Mouse (Mus musculus) midbrain, embryonic 12.5 days (tissue): ENCODE results near the gene Uba52. TPM values are rescaled to one million over a fixed set of nuclear protein-coding genes. Genes with fewer than 3 reads are reported as not detected.

ENCODE experiments used
- ATAC-seq: fragments of 200-750 bp; cut with Nextera tagmentation; 2 replicates; pipeline ENCODE4 v1.8.0; 2017; ENCODE audit warnings: low read depth, moderate TSS enrichment, moderate library complexity; ENCODE audit not compliant: low FRiP score
- H3K27ac ChIP-seq: fragments of 300-500 bp; sonication (generic); replicated peaks from 2 replicates; pipeline ENCODE4 v1.5.1; 2016; ENCODE audit warnings: mild to moderate bottlenecking
- H3K27me3 ChIP-seq: fragments of 300-500 bp; sonication (generic); 2 replicates; pipeline ENCODE4 v1.6.1; 2016; ENCODE audit warnings: mild to moderate bottlenecking
- H3K36me3 ChIP-seq: fragments of 300-500 bp; sonication (generic); 2 replicates; pipeline ENCODE4 v1.6.1; 2016
- H3K4me1 ChIP-seq: fragments of 300-500 bp; sonication (generic); 2 replicates; pipeline ENCODE4 v1.6.1; 2016
- H3K4me2 ChIP-seq: fragments of 300-500 bp; sonication (generic); replicated peaks from 2 replicates; pipeline ENCODE4 v1.6.1; 2016; ENCODE audit warnings: mild to moderate bottlenecking, moderate library complexity
- H3K4me3 ChIP-seq: fragments of 300-500 bp; sonication (generic); 2 replicates; pipeline ENCODE4 v1.5.1; 2016; ENCODE audit warnings: mild to moderate bottlenecking
- H3K9ac ChIP-seq: fragments of 300-500 bp; sonication (generic); replicated peaks from 2 replicates; pipeline ENCODE4 v1.6.1; 2016; ENCODE audit warnings: mild to moderate bottlenecking, moderate library complexity
- H3K9me3 ChIP-seq: fragments of 300-500 bp; sonication (generic); 2 replicates; pipeline ENCODE4 v1.6.1; 2016; ENCODE audit warnings: mild to moderate bottlenecking
- WGBS: fragments of 180-500 bp; shearing (Covaris S2); methylation state at CpG from one replicate; pipeline ENCODE4 v1.1.7; 2016; 5-methylcytosine and 5-hydroxymethylcytosine counted together
- polyA plus RNA-seq: library from polyadenylated mRNA; unstranded; fragments of >200 nt; fragmentation: Nextera tagmentation; extraction: Ambion mirVana; gene quantifications from 2 replicates; pipeline ENCODE4 v1.2.1, GENCODE M21; 2016

Uba52 gene
- polyA plus RNA-seq, 1 experiment from 2014 or later = 748 TPM

DNA sequence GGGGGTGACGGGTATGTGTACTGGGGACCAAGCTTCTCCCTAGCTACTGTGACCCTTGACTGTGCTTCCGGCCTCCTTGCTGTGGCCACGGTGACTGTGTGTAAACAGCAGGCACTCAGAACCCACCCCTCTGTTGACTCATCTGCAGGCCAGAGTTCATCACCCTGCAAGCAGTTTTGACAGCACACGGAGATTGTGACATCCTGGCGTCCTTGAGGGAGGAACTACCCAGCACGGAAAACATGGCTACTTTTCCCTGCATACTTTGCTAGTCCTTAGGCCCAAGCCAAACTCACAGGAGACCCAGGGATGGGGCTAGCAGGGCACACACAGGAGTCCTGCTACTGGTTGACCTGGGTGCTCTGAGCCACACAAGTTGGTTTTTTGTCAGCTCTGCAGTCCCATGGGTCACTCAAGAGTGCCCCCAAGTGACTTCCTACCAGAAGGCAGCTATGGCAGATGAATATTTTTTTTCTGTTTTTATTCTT is 33.6 kb upstream of the Uba52 start:
- Histone ChIP-seq H3K27me3 (no peaks in the 10 kb centered on the region), H3K4me3 (no peak overlapping the region), H3K36me3 (no peaks in the 10 kb centered on the region), H3K4me1 (peaks cover 24% of the 10 kb centered on the region), H3K4me2 (no peak overlapping the region), H3K27ac (no peak overlapping the region), H3K9ac (0 out of 2 replicates have a peak overlapping the region, but pooled peaks have one; percentile 3), H3K9me3 (no peaks in the 10 kb centered on the region)
- 80% methylated on average over 6 of the region's 6 CpGs for WGBS
- no peak for ATAC-seq

DNA sequence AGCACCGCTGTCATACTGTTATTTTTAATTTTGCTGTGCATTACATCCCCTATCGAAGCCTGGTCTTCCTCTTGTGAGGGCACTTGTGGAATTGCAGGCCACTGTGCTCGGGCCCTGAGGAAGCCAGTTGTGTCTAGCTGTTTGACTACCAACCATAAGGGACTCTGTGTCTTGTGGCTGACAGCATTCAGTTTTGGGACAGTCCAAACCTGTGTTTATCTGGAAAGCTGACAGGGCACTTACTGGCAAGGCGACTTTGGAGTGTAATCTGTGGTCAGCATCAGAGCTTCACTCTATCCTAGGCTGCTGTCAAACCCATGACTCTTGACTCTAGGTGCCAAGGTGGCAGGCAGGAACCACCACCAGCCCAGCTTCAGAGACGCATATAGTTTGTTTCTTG is 30.5 kb upstream of the Uba52 start:
- Histone ChIP-seq H3K4me1 (peaks cover 32% of the 10 kb centered on the region), H3K9ac (peak overlapping the region; percentile 78; the same call in 1 of the 2 replicates), H3K9me3 (no peaks in the 10 kb centered on the region), H3K27ac (no peak overlapping the region), H3K36me3 (peaks cover 11% of the 10 kb centered on the region), H3K4me3 (peak overlapping the region; percentile 72; the same call in 1 of the 2 replicates), H3K27me3 (no peaks in the 10 kb centered on the region), H3K4me2 (peak overlapping the region; percentile 77)
- 89% methylated on average over 5 of the region's 5 CpGs for WGBS
- no peak for ATAC-seq

DNA sequence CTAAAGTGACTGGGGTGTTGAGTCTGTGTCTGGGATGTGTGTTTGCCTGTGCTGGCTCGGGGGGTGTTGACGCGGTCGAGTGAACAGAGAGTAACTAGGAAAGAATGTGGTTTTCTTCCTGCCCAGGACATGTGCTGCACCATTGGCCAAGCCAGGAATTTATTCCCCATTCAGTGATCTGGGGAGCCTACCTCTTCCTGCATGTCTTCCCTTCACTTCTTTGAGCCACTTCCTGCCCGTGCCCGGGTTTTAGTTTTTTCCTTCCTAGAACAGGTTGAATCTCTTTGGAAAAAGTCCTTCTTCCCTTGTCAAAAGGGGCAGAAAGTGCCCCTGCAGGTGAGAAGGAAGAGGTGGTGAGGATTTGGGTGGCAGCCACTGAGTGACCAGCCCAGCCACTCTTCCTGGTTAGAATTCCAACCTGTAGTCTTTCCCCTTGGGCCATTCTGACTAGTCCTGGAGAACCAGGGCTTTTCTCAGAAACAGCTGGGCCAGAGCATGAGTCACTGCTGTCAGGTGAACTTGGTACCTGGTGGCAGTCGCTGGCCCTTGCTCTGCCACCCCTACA is 30.0 kb upstream of the Uba52 start:
- Histone ChIP-seq H3K9ac (peak overlapping the region; percentile 78), H3K4me3 (peak overlapping the region; percentile 72), H3K36me3 (peaks cover 15% of the 10 kb centered on the region), H3K4me2 (peak overlapping the region; percentile 77), H3K4me1 (peaks cover 32% of the 10 kb centered on the region), H3K9me3 (no peaks in the 10 kb centered on the region), H3K27ac (no peak overlapping the region), H3K27me3 (no peaks in the 10 kb centered on the region)
- 65% methylated on average over 7 of the region's 7 CpGs for WGBS
- ATAC-seq = no peak

DNA sequence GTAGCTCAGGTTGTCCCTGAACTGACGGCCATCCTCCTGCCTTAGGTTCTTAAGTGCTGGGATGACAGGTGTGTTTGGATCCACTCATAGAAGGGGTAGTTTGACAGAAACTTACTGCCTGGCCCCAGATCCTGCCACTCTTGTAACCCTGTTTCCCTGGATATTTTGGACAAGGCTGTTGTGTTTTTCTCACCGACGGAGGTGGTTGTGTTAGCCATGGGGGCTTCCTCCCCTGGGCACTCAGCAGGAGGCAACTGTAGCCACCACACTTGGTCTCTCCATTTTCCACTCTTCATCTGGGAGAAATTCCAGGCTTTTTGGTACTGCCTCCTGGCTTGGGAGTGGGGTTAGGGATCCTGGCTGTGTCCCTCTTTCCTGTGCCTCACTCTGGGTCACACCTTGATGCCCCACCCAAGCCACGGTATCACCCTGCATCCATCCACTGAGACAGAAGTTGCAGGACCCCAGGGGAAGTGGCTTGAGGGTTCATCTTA is 29.5 kb upstream of the Uba52 start:
- H3K9me3 ChIP-seq = no peaks in the 10 kb centered on the region
- peaks cover 32% of the 10 kb centered on the region for H3K4me1 ChIP-seq
- WGBS = 11% methylated on average over 4 of the region's 4 CpGs
- H3K27ac ChIP-seq = peak overlapping the region; percentile 94
- peak overlapping the region; percentile 72 for H3K4me3 ChIP-seq
- H3K4me2 ChIP-seq = peak overlapping the region; percentile 77
- peak overlapping the region; percentile 78 for H3K9ac ChIP-seq
- no peak for ATAC-seq
- H3K36me3 ChIP-seq = peaks cover 20% of the 10 kb centered on the region
- no peaks in the 10 kb centered on the region for H3K27me3 ChIP-seq

DNA sequence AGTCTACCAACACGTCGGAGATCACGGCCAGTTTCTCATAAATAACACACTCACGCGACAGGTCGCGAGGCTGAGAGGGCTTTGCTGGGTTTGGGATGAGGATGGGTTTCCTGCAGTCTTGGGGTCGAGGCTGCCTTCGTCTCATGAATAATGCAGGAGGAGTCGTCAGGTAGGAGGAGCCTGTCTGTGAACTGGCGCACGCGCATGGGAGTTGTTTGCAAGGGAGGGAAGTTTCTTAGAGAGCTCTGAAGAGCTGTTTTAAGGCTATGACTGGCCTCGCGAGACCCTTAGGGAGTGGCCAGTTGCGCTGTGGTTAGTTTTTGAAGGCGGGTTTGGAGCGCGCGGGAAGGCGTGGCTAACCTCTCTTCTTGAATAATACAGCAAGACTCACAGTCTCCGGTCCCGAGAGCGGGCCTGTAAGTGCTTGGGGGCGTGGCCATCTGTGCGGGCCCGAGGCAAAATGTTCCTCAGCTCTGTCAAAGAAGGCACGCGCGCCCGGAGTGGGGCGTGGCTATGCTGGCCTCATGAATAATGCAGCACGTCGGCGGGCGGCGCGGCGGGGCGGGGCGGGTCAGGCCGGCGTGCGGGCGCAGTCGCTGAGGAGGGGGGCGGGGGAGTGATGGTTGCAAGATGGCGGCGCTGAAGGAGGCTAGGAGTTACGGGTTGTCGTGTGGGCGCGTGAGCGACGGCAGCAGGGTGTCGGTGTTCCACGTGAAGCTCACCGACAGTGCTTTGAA is 28.6 kb upstream of the Uba52 start, which contains the start of gene Ell:
Gene Ell (plus strand): TSS at position 381 of the 737 bp plus-strand sequence.
- ATAC-seq = peak; percentile 84
- H3K36me3 ChIP-seq = peaks cover 29% of the 10 kb centered on the region
- peak within 1 kb of the TSS; percentile 78 for H3K9ac ChIP-seq
- H3K4me3 ChIP-seq = peak within 1 kb of the TSS; percentile 72
- H3K27me3 ChIP-seq = no peaks in the 10 kb centered on the region
- peaks cover 32% of the 10 kb centered on the region for H3K4me1 ChIP-seq
- no peaks in the 10 kb centered on the region for H3K9me3 ChIP-seq
- peak within 1 kb of the TSS; percentile 94 for H3K27ac ChIP-seq
- peak within 1 kb of the TSS; percentile 77 for H3K4me2 ChIP-seq
- under 1% methylated on average over 56 of the region's 58 CpGs for WGBS

DNA sequence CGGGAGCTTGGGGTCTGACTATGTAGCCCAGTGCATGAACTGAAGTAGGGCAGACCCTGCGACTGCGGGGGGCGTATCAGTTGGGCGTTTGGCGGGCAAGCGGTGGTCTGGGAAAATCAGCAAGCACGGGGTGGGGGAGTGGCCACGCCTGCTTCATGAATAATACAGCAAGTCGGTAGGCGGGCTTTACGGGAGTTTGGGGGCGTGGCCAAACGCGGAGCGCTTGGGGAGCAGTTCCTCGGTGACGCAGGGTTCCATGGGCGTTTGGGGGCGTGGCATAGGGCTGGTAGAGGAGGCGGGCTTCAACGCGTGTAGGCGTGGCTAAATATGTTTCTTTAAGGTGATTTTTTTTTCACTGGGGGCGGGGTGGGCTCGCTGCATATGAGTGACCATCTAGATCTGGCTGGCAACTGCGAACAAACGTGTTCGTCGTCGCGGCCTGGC is 28.1 kb upstream of the Uba52 start:
- no peaks in the 10 kb centered on the region for H3K9me3 ChIP-seq
- peak; percentile 74 for ATAC-seq

DNA sequence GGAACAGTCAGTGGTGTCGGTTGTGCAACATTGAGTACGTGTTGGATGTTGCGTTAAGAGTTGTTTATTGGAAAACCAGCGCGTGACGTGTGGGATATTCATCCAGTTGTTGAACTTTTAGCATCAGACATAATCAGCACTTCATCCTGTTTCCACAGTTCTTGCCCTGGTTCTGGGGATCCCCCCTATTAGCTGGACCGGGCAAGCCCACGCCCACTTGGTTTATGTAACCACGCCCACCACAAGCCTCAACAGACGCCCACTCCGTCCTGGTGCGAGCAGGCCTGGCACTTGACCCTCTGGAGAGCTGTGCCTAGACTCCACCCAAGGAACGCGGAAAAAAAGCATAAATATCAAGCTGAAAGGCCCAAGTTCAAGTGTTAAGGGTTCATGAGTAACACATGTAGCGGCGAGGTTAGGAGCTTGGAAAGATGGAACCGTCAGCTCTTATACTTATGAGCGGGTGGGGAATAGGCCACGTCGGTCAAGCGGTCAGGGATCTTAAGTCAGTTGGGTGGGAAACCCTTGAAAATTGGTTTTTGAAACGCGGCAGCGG is 27.5 kb upstream of the Uba52 start:
- Histone ChIP-seq H3K4me2 (peak overlapping the region; percentile 77), H3K27me3 (no peaks in the 10 kb centered on the region), H3K27ac (peak overlapping the region; percentile 63), H3K36me3 (peaks cover 40% of the 10 kb centered on the region), H3K4me3 (peak overlapping the region; percentile 72), H3K9ac (peak overlapping the region; percentile 20; the same call in 1 of the 2 replicates), H3K4me1 (peaks cover 32% of the 10 kb centered on the region), H3K9me3 (no peaks in the 10 kb centered on the region)
- peak; percentile 25 for ATAC-seq
- 16% methylated on average over 24 of the region's 24 CpGs for WGBS

More for the DNA sequence above, 28.1 kb upstream of the Uba52 start:
- Histone ChIP-seq H3K9ac (peak overlapping the region; percentile 20; the same call in 1 of the 2 replicates), H3K27ac (peak overlapping the region; percentile 94), H3K27me3 (no peaks in the 10 kb centered on the region), H3K4me1 (peaks cover 32% of the 10 kb centered on the region), H3K4me3 (peak overlapping the region; percentile 72), H3K36me3 (peaks cover 35% of the 10 kb centered on the region), H3K4me2 (peak overlapping the region; percentile 77)
- WGBS = under 1% methylated on average over 32 of the region's 32 CpGs

DNA sequence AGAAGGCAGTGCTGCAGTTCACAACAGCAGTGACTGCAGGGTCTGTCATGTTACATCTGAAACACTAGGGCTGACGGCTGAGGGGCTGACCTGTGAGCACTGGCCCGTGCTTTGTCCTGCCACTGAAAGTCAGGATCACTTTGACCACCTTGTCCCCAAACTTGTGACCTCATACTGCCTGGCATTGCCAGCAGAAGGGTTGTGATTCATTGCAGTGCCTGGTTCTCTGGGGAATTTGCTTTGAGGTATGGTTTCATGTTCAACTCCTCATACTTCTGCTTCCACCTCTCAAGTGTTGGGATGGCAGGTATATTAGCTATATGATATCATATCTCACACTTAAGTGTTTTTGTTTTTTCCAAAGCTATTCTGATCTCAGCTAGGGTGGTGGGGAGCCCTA is 25.1 kb upstream of the Uba52 start:
- peaks cover 64% of the 10 kb centered on the region for H3K36me3 ChIP-seq
- no peak overlapping the region for H3K27ac ChIP-seq
- WGBS = 87% methylated on average over 2 of the region's 2 CpGs

DNA sequence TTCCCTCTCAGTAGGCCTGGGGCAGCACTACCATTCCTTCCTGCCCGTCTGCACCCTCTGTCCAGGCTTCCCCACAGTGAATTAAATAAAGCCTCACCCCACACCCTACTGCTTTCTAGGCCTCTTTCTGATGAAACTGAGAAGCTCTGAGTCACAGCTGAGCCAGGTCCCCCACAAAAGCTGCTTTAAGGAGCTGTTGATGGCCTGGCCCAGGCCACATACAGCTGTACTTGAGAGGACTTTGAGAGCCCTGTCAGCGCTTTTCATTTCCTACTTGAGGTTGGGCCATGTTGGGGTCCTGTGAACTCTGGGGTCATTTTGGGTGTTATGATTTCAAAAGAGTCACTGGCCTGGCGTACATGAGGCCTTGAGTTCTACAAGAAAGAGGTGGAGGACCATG is 24.6 kb upstream of the Uba52 start:
- Histone ChIP-seq H3K9ac (no peak overlapping the region), H3K9me3 (no peaks in the 10 kb centered on the region), H3K27ac (no peak overlapping the region), H3K4me2 (no peak overlapping the region), H3K27me3 (no peaks in the 10 kb centered on the region), H3K4me1 (peaks cover 11% of the 10 kb centered on the region), H3K4me3 (no peak overlapping the region), H3K36me3 (peaks cover 67% of the 10 kb centered on the region)
- ATAC-seq = no peak
- WGBS = 99% methylated on average over 3 of the region's 3 CpGs

More for the DNA sequence above, 25.1 kb upstream of the Uba52 start:
- Histone ChIP-seq H3K9ac (no peak overlapping the region), H3K4me2 (no peak overlapping the region), H3K4me1 (peaks cover 16% of the 10 kb centered on the region), H3K4me3 (no peak overlapping the region), H3K9me3 (no peaks in the 10 kb centered on the region), H3K27me3 (no peaks in the 10 kb centered on the region)
- no peak for ATAC-seq

DNA sequence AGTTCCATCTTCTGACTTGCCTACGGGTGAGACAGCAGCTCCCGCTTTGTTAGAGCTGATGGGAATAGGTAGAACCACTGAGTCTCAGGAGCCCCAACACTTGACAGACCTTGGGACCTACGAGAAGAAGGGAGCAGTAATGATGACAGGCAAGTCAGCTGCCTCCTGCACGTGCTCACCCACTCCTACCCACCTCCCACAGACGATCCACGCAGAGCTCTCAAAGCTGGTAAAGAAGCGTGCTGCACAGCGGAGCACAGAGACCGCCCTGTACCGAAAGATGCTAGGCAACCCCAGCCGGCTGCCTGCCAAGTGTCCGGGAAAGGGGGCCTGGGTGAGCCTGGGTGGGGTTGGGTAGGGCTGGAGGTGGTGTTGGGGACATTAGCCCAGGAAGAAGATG is 23.7 kb upstream of the Uba52 start:
- no peak overlapping the region for H3K27ac ChIP-seq
- peaks cover 11% of the 10 kb centered on the region for H3K4me1 ChIP-seq
- H3K4me3 ChIP-seq = no peak overlapping the region
- no peak overlapping the region for H3K9ac ChIP-seq
- peaks cover 76% of the 10 kb centered on the region for H3K36me3 ChIP-seq
- H3K4me2 ChIP-seq = no peak overlapping the region
- ATAC-seq = no peak
- no peaks in the 10 kb centered on the region for H3K27me3 ChIP-seq
- no peaks in the 10 kb centered on the region for H3K9me3 ChIP-seq
- 95% methylated on average over 12 of the region's 12 CpGs for WGBS

DNA sequence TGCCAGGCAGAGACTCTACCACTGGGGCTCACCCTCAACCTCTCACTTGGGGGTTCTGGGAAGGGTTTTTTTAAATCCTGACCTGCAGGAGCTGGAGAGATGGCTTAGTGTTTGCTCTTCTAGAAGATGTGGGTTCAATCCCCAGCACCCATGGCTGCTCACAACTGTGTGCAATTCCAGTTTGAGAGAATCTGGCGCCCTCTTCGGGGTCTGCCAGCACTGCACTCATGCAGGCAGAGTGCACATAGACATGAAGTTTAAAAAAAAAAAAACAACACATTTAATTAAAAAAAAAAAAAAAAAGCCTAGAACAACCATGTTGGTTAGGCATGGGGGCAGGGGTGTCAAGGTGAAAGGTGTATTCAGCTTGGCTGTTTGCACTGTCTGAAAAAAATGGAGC is 19.7 kb upstream of the Uba52 start:
- no peak overlapping the region for H3K4me2 ChIP-seq
- no peaks in the 10 kb centered on the region for H3K27me3 ChIP-seq
- H3K4me3 ChIP-seq = no peak overlapping the region
- no peaks in the 10 kb centered on the region for H3K9me3 ChIP-seq
- H3K4me1 ChIP-seq = peaks cover 23% of the 10 kb centered on the region
- H3K27ac ChIP-seq = no peak overlapping the region
- no peak for ATAC-seq
- WGBS = 88% methylated on average over 2 of the region's 2 CpGs
- H3K9ac ChIP-seq = no peak overlapping the region
- peaks cover 59% of the 10 kb centered on the region for H3K36me3 ChIP-seq

DNA sequence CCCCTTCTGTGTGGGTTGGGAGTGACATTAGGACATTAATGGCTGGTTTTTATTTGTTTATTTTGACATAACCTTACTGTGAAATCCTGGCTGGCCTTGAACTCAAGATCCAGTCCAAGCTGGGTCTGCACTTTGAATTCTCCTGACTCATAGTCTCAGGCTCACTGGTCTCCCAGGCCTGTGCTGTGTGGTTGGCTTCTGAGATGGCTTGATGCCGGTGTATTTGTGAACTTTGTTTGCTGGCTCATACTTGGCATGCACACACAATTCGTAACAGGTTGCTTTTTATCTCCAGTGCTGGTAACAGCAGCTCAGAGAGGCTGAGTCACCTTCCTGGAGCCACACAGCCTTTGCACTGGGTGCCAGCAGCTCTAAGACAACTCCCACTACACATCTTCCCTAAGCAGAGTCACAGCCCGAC is 19.1 kb upstream of the Uba52 start:
- Histone ChIP-seq H3K4me3 (no peak overlapping the region), H3K27me3 (no peaks in the 10 kb centered on the region), H3K4me2 (no peak overlapping the region), H3K9ac (no peak overlapping the region), H3K4me1 (peaks cover 23% of the 10 kb centered on the region), H3K36me3 (peaks cover 53% of the 10 kb centered on the region), H3K27ac (no peak overlapping the region), H3K9me3 (no peaks in the 10 kb centered on the region)
- no peak for ATAC-seq
- 90% methylated on average over 3 of the region's 3 CpGs for WGBS
